Mouse (Mus musculus) kidney, postnatal 0 days (tissue): ENCODE data around the gene Olfr12. TPM values are rescaled to one million over a fixed set of nuclear protein-coding genes. Genes with fewer than 3 reads are reported as not detected.

Experiments used
- ATAC-seq: fragments of 200-750 bp; cut with Nextera tagmentation; replicated peaks from 2 replicates; pipeline ENCODE4 v1.8.0; 2017; ENCODE audit warnings: low read depth, moderate number of reproducible peaks, moderate TSS enrichment, moderate library complexity; ENCODE audit not compliant: low FRiP score
- DNase-seq: peaks from one replicate; pipeline ENCODE4 v3.0.0-alpha.2; 2016; ENCODE audit warnings: low spot score
- H3K27ac ChIP-seq: fragments of 300-500 bp; sonication (generic); 2 replicates; pipeline ENCODE4 v1.5.1; 2014; ENCODE audit warnings: mild to moderate bottlenecking
- H3K27me3 ChIP-seq: fragments of 300-500 bp; sonication (generic); 2 replicates; pipeline ENCODE4 v1.6.1; 2014; ENCODE audit warnings: low read length, mixed read lengths; ENCODE audit not compliant: insufficient read depth
- H3K36me3 ChIP-seq: fragments of 300-500 bp; sonication (generic); 2 replicates; pipeline ENCODE4 v1.6.1; 2014; ENCODE audit warnings: low read length, mixed read lengths; ENCODE audit not compliant: insufficient read depth
- H3K4me1 ChIP-seq: fragments of 300-500 bp; sonication (generic); replicated peaks from 2 replicates; pipeline ENCODE4 v1.6.1; 2014; ENCODE audit warnings: antibody characterized with exemption, low read length, mixed read lengths; ENCODE audit not compliant: insufficient read depth
- H3K4me2 ChIP-seq: fragments of 300-500 bp; sonication (generic); 2 replicates; pipeline ENCODE4 v1.6.1; 2014; ENCODE audit warnings: mild to moderate bottlenecking, low read length, moderate library complexity, mixed read lengths
- H3K4me3 ChIP-seq: fragments of 300-500 bp; sonication (generic); replicated peaks from 2 replicates; pipeline ENCODE4 v1.5.1; 2014; ENCODE audit warnings: low read depth, low read length
- H3K9ac ChIP-seq: fragments of 300-500 bp; sonication (generic); 2 replicates; pipeline ENCODE4 v1.6.1; 2014; ENCODE audit warnings: low read depth, low read length
- H3K9me3 ChIP-seq: fragments of 300-500 bp; sonication (generic); replicated peaks from 2 replicates; pipeline ENCODE4 v1.6.1; 2016; ENCODE audit warnings: low read length, inconsistent platforms, mixed read lengths
- CTCF ChIP-seq: IDR thresholded peaks from 2 replicates; pipeline ENCODE4 v1.5.1; 2016; ENCODE audit warnings: antibody characterized with exemption, low read depth, mild to moderate bottlenecking, moderate library complexity
- WGBS: fragments of 180-500 bp; shearing (Covaris S2); extraction: QIAGEN DNeasy Blood & Tissue Kit; methylation state at CpG from one replicate; pipeline ENCODE4 v1.1.7; 2014; 5-methylcytosine and 5-hydroxymethylcytosine counted together
- polyA plus RNA-seq: library from polyadenylated mRNA; unstranded; fragments of >200 nt; fragmentation: Nextera tagmentation; extraction: Ambion mirVana; gene quantifications from 2 replicates; pipeline ENCODE4 v1.2.1, GENCODE M21; 2015

Gene Olfr12
- polyA plus RNA-seq, 1 experiment from 2014 or later, result not detected

DNA sequence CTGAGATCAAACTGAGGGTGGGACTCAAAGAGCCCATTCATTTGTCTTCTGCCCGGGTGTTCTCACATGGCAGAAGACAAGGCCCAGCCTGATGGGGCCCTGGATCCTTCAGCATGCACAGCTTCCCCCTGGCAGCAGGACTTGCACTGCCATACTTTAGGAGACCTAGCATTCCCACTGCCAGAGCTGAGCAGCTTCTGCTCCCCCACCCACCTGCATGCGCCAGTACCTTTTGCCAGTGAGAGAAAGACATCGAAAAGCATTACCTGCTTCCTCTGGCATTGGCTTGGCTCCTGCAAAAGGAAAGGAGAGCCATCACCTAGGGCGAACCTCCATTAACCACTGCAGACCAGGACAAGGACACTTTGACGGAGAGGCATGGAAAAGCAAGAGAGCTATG, 27.3 kb downstream of the Olfr12 start:
- DNase-seq (no peak), ATAC-seq (no peak)
- H3K4me1 ChIP-seq, result peaks cover 9% of the 10 kb centered on the region; the same call in 1 of the 2 replicates
- no peaks in the 10 kb centered on the region for H3K36me3 ChIP-seq
- no peak overlapping the region for H3K4me3 ChIP-seq
- 86% methylated on average over 5 of the region's 5 CpGs for WGBS
- no peak for TF ChIP-seq CTCF
- H3K9ac ChIP-seq, result no peak overlapping the region
- no peaks in the 10 kb centered on the region for H3K9me3 ChIP-seq
- H3K4me2 ChIP-seq, result no peak overlapping the region
- no peaks in the 10 kb centered on the region for H3K27me3 ChIP-seq
- H3K27ac ChIP-seq, result no peak overlapping the region

DNA sequence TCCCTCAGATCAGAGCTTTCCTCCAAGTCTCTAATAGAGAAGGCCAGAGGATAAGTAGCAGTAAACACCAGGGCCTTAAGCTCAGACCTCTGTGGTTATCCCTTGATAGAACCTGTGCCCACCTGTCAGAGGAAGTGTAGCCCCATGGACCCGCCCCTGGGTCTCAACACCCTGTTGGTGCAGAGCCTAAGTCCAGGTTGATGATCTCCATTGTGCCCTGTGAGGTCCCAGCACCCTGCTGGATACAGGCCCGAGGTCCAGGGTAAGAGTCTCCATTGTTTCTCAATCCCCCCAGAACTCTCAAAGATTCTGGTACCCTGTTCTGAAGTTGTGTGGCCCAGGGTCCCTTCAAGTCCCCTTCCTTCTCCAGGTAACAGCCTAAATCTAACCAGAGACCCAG, 28.5 kb downstream of the Olfr12 start:
- DNase-seq, result no peak
- no peak for TF ChIP-seq CTCF
- Histone ChIP-seq H3K4me3 (no peak overlapping the region), H3K27me3 (no peaks in the 10 kb centered on the region), H3K27ac (no peak overlapping the region), H3K4me1 (peaks cover 1% of the 10 kb centered on the region; the same call in 1 of the 2 replicates), H3K4me2 (no peak overlapping the region), H3K9me3 (no peaks in the 10 kb centered on the region), H3K9ac (no peak overlapping the region), H3K36me3 (no peaks in the 10 kb centered on the region)
- 61% methylated on average over 2 of the region's 2 CpGs for WGBS
- no peak for ATAC-seq

DNA sequence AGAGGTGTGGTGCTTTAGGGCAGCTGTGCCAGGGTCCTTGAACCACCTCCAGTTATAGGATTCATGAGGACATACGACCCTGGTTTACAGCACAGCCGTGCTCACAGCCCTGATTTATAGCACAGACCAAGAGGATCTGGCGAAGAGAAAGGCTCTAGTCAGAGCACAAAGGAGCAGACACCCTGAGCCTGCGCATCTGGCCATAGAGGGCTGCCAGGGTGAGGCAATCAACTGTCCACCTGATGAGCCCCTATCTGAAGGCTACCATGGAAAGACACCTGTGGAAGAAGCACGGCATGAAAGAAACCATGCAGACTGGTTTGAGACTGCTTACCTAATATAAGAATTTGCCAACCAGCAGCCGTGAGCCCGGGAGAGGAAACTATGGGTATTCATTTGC, 29.0 kb downstream of the Olfr12 start:
- Histone ChIP-seq H3K9me3 (no peaks in the 10 kb centered on the region), H3K4me3 (no peak overlapping the region), H3K4me1 (no peaks in the 10 kb centered on the region; the same call in 1 of the 2 replicates), H3K27ac (no peak overlapping the region), H3K27me3 (no peaks in the 10 kb centered on the region), H3K4me2 (no peak overlapping the region), H3K36me3 (no peaks in the 10 kb centered on the region), H3K9ac (no peak overlapping the region)
- WGBS, result 50% methylated on average over 7 of the region's 7 CpGs
- no peak for DNase-seq
- TF ChIP-seq CTCF, result no peak
- no peak for ATAC-seq

DNA sequence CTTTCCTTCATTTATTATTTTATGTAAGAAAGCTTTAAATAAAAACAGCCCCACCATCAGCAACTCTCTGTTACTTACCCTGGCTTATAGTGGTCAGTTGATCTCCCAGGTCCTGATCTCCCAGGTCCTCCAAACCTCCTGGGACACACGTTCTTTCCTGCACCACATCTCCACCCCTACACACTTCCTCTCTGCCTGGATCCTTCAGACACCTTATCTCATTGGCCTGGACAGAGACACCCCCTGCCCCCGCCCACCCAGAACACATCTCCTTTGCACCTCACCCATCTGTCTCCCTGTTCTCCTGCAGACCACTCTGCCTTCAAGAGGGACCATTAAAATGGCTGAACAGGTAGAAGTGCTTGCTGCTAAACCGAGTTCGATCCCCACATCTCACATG, 29.4 kb downstream of the Olfr12 start:
- ATAC-seq (no peak), DNase-seq (no peak)
- H3K9ac ChIP-seq, result no peak overlapping the region
- H3K4me1 ChIP-seq, result no peaks in the 10 kb centered on the region; the same call in 1 of the 2 replicates
- no peaks in the 10 kb centered on the region for H3K9me3 ChIP-seq
- H3K4me2 ChIP-seq, result no peak overlapping the region
- TF ChIP-seq CTCF, result no peak
- H3K27ac ChIP-seq, result no peak overlapping the region
- H3K27me3 ChIP-seq, result no peaks in the 10 kb centered on the region
- WGBS, result 70% methylated on average over 4 of the region's 4 CpGs
- H3K36me3 ChIP-seq, result no peaks in the 10 kb centered on the region
- H3K4me3 ChIP-seq, result no peak overlapping the region

DNA sequence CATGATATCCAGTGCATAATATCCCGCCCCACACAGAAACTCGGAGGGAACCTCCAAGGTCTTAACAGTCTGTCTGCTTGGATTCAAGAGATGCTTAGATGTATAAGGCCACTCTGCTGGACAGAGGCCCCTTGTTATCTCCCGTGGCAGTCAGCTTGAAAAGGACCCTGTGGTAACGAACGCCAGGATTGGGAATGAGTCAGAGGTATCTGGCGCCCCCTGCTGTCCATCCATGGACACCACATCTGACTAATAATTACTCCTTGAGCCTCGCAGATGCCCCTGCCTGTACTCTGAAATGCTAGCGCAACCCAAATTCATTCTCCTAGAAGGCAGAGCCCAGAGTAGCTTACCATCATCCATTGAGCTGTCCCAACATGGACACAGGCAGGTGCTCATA, 30.2 kb downstream of the Olfr12 start:
- H3K4me2 ChIP-seq, result no peak overlapping the region
- no peak overlapping the region for H3K27ac ChIP-seq
- no peak overlapping the region for H3K4me3 ChIP-seq
- ATAC-seq (peak; percentile 36; the same call in 1 of the 2 replicates), DNase-seq (peak; percentile 90)
- H3K27me3 ChIP-seq, result no peaks in the 10 kb centered on the region
- H3K9me3 ChIP-seq, result no peaks in the 10 kb centered on the region
- TF ChIP-seq CTCF, result peak; percentile 91
- no peaks in the 10 kb centered on the region for H3K36me3 ChIP-seq
- no peak overlapping the region for H3K9ac ChIP-seq
- WGBS, result 8% methylated on average over 8 of the region's 8 CpGs
- no peaks in the 10 kb centered on the region; the same call in 1 of the 2 replicates for H3K4me1 ChIP-seq

DNA sequence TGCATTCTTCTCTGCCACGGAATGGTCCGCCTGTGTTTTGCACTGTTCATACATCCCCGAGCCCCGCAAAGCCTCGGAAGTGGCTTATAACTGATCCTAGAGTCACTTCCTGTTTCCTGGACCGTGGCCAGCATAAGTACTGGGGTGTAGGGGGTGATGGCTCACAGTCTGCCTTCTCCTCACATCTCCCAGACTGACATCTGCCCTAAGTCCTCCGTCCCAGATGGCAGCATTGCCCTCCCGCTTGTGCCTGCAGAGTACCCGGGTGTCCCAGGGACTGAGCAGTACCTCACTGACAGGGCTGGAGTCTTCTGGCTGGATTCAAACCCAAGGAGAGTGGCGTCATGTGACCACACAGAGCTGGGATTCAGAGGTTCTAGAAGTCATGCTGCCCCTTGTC, 30.6 kb downstream of the Olfr12 start:
- Histone ChIP-seq H3K4me3 (no peak overlapping the region), H3K9me3 (no peaks in the 10 kb centered on the region), H3K36me3 (no peaks in the 10 kb centered on the region), H3K9ac (no peak overlapping the region), H3K4me1 (no peaks in the 10 kb centered on the region; the same call in 1 of the 2 replicates), H3K27ac (no peak overlapping the region), H3K27me3 (no peaks in the 10 kb centered on the region), H3K4me2 (no peak overlapping the region)
- no peak for TF ChIP-seq CTCF
- WGBS, result 42% methylated on average over 10 of the region's 10 CpGs
- DNase-seq (no peak), ATAC-seq (peak; percentile 23; the same call in 1 of the 2 replicates)

DNA sequence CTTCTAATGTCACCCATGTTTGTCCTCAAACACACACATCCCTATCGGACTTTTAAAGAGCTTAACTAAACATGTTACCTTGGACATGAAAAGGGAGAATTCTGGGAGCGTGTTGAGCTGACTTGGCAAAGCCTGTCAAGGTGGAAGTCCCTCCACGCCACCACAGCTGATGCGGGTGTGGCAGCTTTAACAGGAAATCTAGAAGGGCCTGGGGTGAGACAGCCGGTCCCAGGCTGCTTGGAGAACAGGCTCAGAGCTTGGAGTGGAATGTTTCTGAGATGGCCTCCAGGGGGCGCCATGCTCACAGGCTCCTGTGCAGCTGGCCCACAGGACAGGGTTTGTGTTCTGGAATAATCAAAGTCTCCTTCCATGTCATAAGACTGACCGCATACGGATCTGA, 31.1 kb downstream of the Olfr12 start, which contains the start of gene Otos:
Otos (minus strand) TSS at position 169 of the 400 bp plus-strand sequence.
- no peaks in the 10 kb centered on the region; the same call in 1 of the 2 replicates for H3K4me1 ChIP-seq
- DNase-seq, result peak; percentile 88
- H3K4me3 ChIP-seq, result no peak within 1 kb of the TSS
- H3K36me3 ChIP-seq, result no peaks in the 10 kb centered on the region
- peak; percentile 87 for TF ChIP-seq CTCF
- no peaks in the 10 kb centered on the region for H3K9me3 ChIP-seq
- H3K4me2 ChIP-seq, result no peak within 1 kb of the TSS
- ATAC-seq, result peak; percentile 62; the same call in 1 of the 2 replicates
- no peaks in the 10 kb centered on the region for H3K27me3 ChIP-seq
- no peak within 1 kb of the TSS for H3K27ac ChIP-seq
- H3K9ac ChIP-seq, result no peak within 1 kb of the TSS
- 24% methylated on average over 8 of the region's 8 CpGs for WGBS
